Mouse (Mus musculus): ENCODE results near the gene Madd.

The Madd gene

GRCm38 (mm10) chr2:91097015-91097414 is 86.6 kb downstream of the Madd start:
- DNase-seq (ENCODE audit: low read depth, low spot score) = no peak

DNA sequence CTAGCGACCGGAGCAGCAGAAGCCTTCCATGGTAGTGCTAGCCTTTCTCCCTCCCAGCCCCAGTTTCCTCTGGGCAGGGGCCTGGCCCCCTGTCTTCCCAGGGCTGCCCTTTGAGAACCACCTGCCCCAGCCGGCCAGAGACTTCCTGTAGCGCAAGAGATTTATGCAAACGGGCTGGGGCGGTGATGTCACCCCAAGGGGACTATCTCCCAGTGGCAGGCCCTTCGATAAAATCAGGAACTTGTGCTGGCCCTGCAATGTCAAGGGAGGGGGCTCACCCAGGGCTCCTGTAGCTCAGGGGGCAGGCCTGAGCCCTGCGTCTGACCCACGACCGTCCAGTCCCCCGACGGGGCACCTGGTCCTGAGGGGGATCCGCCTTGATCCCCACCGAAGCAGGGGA is 87.1 kb downstream of the Madd start:
- no peak for DNase-seq (ENCODE audit: low read depth, low spot score)

- DNase-seq (ENCODE audit: low read depth, low spot score) = no peak
These were observed 92.8 kb downstream of the Madd start for GRCm38 (mm10) chr2:91090827-91091226.

GRCm38 (mm10) chr2:91090208-91090607 is 93.4 kb downstream of the Madd start:
- no peak for DNase-seq (ENCODE audit: low read depth, low spot score)

GRCm38 (mm10) chr2:91088987-91089386 is 94.7 kb downstream of the Madd start:
- no peak for DNase-seq (ENCODE audit: low read depth, low spot score)

- no peak for DNase-seq (ENCODE audit: low read depth, low spot score)
These were observed 96.2 kb downstream of the Madd start for GRCm38 (mm10) chr2:91087453-91087852.
